In the genomic region with DNA sequence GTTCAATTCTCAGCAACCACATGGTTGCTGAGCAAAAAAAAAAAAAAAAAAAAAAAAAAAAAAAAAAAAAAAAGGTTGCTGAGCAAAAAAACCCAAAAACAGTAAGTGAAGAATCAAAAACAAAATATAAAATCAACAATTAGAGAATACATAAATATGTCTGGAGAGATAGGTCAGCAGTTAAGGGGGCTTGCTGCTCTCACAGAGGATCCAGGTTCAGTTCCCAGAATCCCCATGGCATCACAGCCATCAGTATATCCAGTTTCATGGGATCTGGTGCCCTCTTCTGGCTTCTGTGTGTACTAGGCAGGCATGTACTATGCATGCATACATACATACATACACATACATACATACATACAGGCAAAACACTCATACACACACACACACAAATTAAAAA, we compare ENCODE assay signal across 8 mouse cellular contexts. TPM values are rescaled to one million over a fixed set of nuclear protein-coding genes. Genes with fewer than 3 reads are reported as not detected.
DNase-seq lines count a peak whose midpoint lies in the region.

No protein-coding gene starts in this region.

- DNase-seq in embryo, embryonic 10 days (ENCODE audit: low spot score): peak; percentile 34
- no peak for DNase-seq in embryo, embryonic 11 days
- DNase-seq in 3T3-L1 (ENCODE audit: low read depth, low spot score): peak; percentile 50
- DNase-seq in T-cell, adult 2 months (ENCODE audit: low spot score): peak; percentile 34
- peak; percentile 28 for DNase-seq in lung, postnatal 14 days
- no peak for DNase-seq in right cerebral cortex, adult 18-20 months
- DNase-seq in left cerebral cortex, postnatal 14 days (ENCODE audit: low spot score in 2 of 2): no peak
- no peak for DNase-seq in gastrocnemius, postnatal 14 days

- intact Hi-C loops in left cerebral cortex, postnatal 14 days (cut with DNase I): no loop called here
- intact Hi-C loops in gastrocnemius, postnatal 14 days (cut with DNase I; ENCODE audit: low total_unique reads): no loop called here

RNA-seq across cellular contexts. Expression of a gene that starts 46.9 kb away (rescaled TPM):
- 10 to 100 TPM; 49.5 to 50.0 TPM for total RNA-seq in left cerebral cortex, postnatal 14 days (2021)
- total RNA-seq in gastrocnemius, postnatal 14 days (2021): 10 to 100 TPM; 24.7 to 29.7 TPM

Comparison
In these comparisons a context has a peak if more than half of its experiments do, and no peak if none do; other contexts are left out.
1. DNase-seq: peak in embryo, embryonic 10 days (single experiment), 3T3-L1 (single experiment), T-cell, adult 2 months (single experiment) and lung, postnatal 14 days (single experiment); none in embryo, embryonic 11 days (single experiment), right cerebral cortex, adult 18-20 months (single experiment), left cerebral cortex, postnatal 14 days (0 of 2) and gastrocnemius, postnatal 14 days (single experiment).